Mouse (Mus musculus) spleen, postnatal 36 days (tissue): ENCODE data around the gene Cpxm1.

Experiments
- DNase-seq, 2 experiments: peaks; one replicate each; pipeline ENCODE4 v3.0.0; 2022; ENCODE audit warnings: low spot score in 2 of 2, mixed read lengths in 1 of 2

Gene Cpxm1

GRCm38 (mm10) chr2:130397186-130397985 lies at the start of gene Cpxm1:
Gene Cpxm1, minus strand, starts transcription at chr2:130397574.
- DNase-seq = no peak

GRCm38 (mm10) chr2:130442162-130442561 lies 44.8 kb upstream of the Cpxm1 start:
- DNase-seq = peak; percentile 14 to 25

DNA sequence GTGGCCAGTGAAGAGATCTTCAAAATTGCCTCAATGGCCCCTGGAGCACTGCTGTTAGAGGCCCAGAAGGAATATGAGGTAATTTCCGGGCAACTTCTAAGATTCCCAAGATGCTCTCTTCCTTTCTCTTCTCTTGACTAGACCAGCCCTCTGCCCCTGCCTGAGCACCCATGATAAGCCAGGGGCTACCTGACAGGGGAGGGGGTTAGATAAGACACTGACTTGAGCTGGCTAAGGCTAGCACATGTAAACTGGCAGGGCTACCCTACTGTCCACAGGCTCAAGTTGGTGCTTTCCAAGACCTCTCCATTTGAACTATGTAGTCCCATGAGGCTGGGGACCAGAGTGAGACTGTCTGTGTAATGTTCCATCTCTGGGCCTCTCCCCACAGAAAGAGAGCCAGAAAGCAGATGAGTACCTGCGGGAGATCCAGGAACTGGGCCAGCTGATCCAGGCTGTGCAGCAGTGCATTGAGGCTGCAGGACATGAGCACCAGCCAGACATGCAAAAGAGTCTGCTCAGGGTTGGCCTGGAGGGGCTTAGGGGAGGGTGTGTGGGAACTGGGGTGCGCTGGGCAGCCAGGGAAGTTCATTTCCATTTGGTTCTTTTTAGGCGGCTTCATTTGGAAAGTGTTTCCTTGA lies 42.6 kb upstream of the Cpxm1 start:
- DNase-seq = no peak

DNA sequence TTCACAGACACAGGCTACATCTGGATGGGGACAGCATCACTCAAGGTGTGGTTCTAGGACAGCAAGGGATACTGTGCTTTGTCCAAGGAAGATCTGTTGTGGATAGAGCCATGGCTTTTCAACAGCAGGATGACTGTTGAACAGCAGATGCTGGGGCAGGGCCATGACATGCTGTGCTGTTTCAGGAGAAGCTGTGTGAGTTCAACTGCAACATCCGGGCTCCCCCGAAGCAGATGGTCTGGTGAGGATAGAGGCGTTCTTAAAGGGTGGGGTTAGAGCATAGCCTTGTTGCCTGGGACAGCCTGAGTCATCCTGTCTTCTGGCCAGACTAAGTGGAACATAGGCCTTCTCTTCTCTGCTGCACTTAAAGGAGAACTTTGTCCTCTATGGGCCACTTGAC lies 41.5 kb upstream of the Cpxm1 start:
- DNase-seq = no peak

GRCm38 (mm10) chr2:130436769-130437168 lies 39.4 kb upstream of the Cpxm1 start:
- DNase-seq = no peak

GRCm38 (mm10) chr2:130433152-130433551 lies 35.8 kb upstream of the Cpxm1 start:
- peak; percentile 44 to 61 for DNase-seq

GRCm38 (mm10) chr2:130432157-130432556 lies 34.8 kb upstream of the Cpxm1 start:
- DNase-seq = no peak

GRCm38 (mm10) chr2:130430484-130430883 lies 33.1 kb upstream of the Cpxm1 start:
- no peak for DNase-seq

DNA sequence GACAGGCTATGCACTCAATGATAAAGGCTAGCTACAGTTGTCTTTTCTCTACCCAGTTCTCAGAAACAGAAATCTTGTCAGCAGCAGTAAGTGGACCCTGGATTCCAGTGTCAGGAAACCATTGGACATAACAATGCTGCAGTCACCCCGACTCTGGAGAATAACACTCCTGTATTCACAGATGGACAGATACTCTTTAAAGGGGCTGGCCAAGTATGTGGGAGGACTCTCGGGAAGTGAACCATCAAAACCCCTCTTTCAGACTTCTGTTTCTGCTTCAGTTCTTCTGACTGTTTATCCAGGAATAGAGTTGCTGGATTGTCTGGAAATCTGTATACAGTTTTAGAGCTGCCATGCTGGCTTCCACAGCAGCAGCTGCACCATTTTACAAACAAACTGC lies 32.5 kb upstream of the Cpxm1 start:
- no peak for DNase-seq

- DNase-seq = no peak
Observed at GRCm38 (mm10) chr2:130425112-130425511, 27.7 kb upstream of the Cpxm1 start.

DNA sequence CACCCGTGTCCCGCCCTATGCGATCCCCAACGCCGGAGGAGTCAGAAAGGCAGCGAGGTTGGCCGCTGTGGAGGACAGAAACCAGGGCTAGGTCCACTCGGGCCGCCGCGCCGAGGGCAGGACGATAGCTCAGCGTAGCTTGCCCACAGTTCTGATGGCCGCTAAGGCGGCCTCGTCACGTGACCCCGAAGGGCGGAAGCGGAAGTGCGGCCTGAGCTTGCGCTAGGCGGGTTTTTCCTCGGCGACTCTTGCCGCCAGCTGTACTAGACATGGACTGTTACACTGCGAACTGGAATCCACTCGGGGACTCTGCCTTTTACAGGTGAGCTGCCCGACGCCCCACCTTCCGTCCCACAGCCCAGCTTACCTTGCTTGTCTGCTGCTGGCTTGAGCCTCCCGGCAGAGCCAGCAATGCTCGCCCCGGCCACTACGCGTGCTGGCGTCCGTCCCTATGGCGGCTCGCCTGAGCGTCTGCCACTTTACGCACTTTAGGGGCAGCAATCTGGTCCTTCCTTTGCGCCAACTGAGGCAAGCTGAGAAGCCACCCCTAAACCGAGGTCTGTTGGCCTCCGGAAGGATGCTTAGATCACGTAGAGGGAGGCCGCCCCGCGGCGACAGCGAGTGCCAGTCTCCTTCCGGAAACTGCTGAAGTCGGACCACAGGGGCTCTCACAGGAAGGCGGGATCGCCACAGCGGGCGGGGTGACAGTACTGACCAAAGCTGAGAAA lies 26.9 kb upstream of the Cpxm1 start, which contains the start of the genes Vps16 and Pced1a:
TSS of gene Vps16 (plus strand) at position 214 of the 728 bp plus-strand sequence.
TSS of gene Pced1a (minus strand) at position 576 of the 728 bp plus-strand sequence.
- DNase-seq = peak; percentile 91 to 92

DNA sequence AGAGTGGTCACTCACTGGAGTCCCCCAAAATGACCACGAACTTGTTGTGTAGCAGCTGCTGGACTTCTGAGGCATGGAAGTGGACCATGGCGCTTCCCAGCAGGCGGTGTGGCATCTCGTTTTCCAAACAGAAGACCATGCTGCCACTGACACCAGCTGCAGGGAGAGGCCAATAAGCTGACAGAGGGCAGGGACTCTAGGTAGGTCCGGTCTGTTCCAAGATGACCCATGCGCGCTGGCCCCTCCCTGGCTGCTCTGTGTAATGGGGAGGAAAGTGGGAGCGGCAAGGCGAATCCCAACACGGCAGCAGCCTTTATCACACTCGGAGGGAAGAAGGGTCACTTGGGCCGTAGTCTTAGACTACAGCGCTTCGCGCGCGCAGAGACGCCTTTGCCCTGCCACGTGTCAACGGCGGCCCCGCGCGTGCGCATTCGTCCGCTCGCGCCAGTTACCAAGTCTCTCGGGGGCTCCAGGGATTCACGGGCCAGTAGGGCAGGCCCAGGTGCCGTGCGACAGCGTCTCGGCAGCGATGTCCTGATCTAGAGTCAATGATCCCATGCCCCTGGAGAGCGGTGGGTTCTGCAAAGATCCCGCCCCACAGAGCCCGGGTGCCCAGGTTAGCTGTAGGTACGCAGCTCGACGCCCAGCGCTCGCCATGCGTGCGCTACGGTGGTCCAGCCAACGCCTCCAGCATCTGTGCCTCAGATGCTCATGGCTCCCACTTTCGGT lies 26.2 kb upstream of the Cpxm1 start:
- peak; percentile 75 to 80 for DNase-seq

- no peak for DNase-seq
Observed at GRCm38 (mm10) chr2:130421781-130422620, 24.6 kb upstream of the Cpxm1 start.

- no peak for DNase-seq
Observed at GRCm38 (mm10) chr2:130414094-130414856, 16.9 kb upstream of the Cpxm1 start.

DNA sequence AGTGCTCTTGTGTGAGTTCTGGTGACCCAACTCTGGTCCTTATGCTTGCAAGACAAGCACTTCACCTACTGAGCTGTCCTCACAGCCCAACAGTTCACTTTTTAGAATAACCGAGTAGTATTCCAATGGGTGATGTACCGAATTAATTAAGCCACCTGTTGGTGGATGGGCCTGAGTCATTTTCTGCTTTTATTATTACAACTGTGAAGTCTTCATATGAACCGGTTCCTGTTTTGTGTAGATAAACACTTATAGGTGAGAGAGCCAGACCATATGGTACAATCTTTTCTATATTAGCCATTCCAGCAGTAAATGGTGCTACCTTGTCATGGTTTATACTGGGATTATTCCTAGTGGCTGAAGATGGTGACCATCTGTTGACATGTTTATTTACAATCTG lies 15.4 kb upstream of the Cpxm1 start:
- DNase-seq = no peak

GRCm38 (mm10) chr2:130411558-130412495 lies 14.5 kb upstream of the Cpxm1 start:
- DNase-seq = peak; percentile 27 to 51

DNA sequence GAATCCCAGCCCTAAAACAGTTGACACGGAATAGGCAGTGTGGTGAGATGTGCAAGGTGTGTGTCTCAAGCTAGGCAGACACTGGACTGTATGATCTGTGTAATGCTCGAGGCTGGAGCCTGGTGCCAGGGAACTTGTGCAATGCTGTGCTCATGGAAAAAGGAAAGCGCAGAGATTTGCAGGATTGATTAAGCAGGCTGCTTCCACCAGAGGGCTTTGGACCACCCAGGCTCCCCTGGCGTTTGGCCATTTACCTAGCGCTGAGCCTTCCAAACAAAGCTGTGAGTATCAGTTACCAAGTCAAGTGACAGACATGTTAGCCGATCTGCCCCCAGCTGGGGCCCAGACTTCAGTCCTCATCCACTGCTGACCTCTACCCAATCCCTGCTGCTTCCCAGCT lies 10.8 kb upstream of the Cpxm1 start:
- no peak for DNase-seq

GRCm38 (mm10) chr2:130406178-130406577 lies 8.8 kb upstream of the Cpxm1 start, which contains the start of gene Tmem239:
Gene Tmem239, plus strand, starts transcription at chr2:130406478.
- no peak for DNase-seq

- no peak for DNase-seq
Observed at GRCm38 (mm10) chr2:130404939-130405338, 7.6 kb upstream of the Cpxm1 start, which contains the start of the genes Gm28372 and 1700020A23Rik. Gene Gm28372, plus strand, starts transcription at chr2:130405239. Gene 1700020A23Rik, plus strand, starts transcription at chr2:130405259.
